Mouse (Mus musculus) midbrain, embryonic 16.5 days (tissue): ENCODE data around the gene Snx29. TPM values are rescaled to one million over a fixed set of nuclear protein-coding genes. Genes with fewer than 3 reads are reported as not detected.
A peak's percentile ranks its signal among the peaks of the same experiment; 100 is the strongest.
"Not testable (repeated sequence)": the region's sequence is repeated elsewhere in the genome, so short reads cannot be mapped to it uniquely, and the experiment has no call there.

Experiments used
- ATAC-seq: fragments of 200-750 bp; cut with Nextera tagmentation; 2 replicates; pipeline ENCODE4 v1.8.0; 2017; ENCODE audit warnings: moderate TSS enrichment
- H3K27ac ChIP-seq: fragments of 300-500 bp; sonication (generic); 2 replicates; pipeline ENCODE4 v1.5.1; 2014; ENCODE audit warnings: mild to moderate bottlenecking, low read length, mixed read lengths
- H3K27me3 ChIP-seq: fragments of 300-500 bp; sonication (generic); 2 replicates; pipeline ENCODE4 v1.6.1; 2014; ENCODE audit warnings: low read depth, low read length, mixed read lengths; ENCODE audit not compliant: control insufficient read depth, insufficient read depth
- H3K36me3 ChIP-seq: fragments of 300-500 bp; sonication (generic); 2 replicates; pipeline ENCODE4 v1.6.1; 2014; ENCODE audit warnings: mild to moderate bottlenecking, low read length, moderate library complexity, mixed read lengths; ENCODE audit not compliant: control insufficient read depth, insufficient read depth
- H3K4me1 ChIP-seq: fragments of 300-500 bp; sonication (generic); 2 replicates; pipeline ENCODE4 v1.6.1; 2014; ENCODE audit warnings: mild to moderate bottlenecking, low read length, mixed read lengths; ENCODE audit not compliant: control insufficient read depth, insufficient read depth
- H3K4me2 ChIP-seq: fragments of 300-500 bp; sonication (generic); 2 replicates; pipeline ENCODE4 v1.6.1; 2014; ENCODE audit warnings: mild to moderate bottlenecking, low read length, mixed read lengths
- H3K4me3 ChIP-seq: fragments of 300-500 bp; sonication (generic); 2 replicates; pipeline ENCODE4 v1.5.1; 2014; ENCODE audit warnings: low read depth, mild to moderate bottlenecking, low read length, moderate library complexity, mixed read lengths
- H3K9ac ChIP-seq: fragments of 300-500 bp; sonication (generic); 2 replicates; pipeline ENCODE4 v1.6.1; 2014; ENCODE audit warnings: low read depth, low read length, mixed read lengths
- H3K9me3 ChIP-seq: fragments of 300-500 bp; sonication (generic); replicated peaks from 2 replicates; pipeline ENCODE4 v1.6.1; 2014; ENCODE audit warnings: mild to moderate bottlenecking, low read length, mixed read lengths; ENCODE audit not compliant: control insufficient read depth, poor library complexity, severe bottlenecking
- WGBS: fragments of 180-500 bp; shearing (Covaris S2); extraction: QIAGEN DNeasy Blood & Tissue Kit; methylation state at CpG from one replicate; pipeline ENCODE4 v1.1.7; 2014; 5-methylcytosine and 5-hydroxymethylcytosine counted together
- polyA plus RNA-seq: library from polyadenylated mRNA; unstranded; fragments of >200 nt; fragmentation: Nextera tagmentation; extraction: Ambion mirVana; gene quantifications from 2 replicates; pipeline ENCODE4 v1.2.1, GENCODE M21; 2015

Gene Snx29
- polyA plus RNA-seq, 1 experiment from 2014 or later = 16.8 TPM

- no peaks in the 10 kb centered on the region for H3K4me1 ChIP-seq
- no peaks in the 10 kb centered on the region for H3K9me3 ChIP-seq
- WGBS = 91% methylated on average over 1 of the region's 1 CpGs
- no peaks in the 10 kb centered on the region; the same call in 1 of the 2 replicates for H3K36me3 ChIP-seq
- no peak overlapping the region for H3K27ac ChIP-seq
- no peak overlapping the region for H3K9ac ChIP-seq
- no peak overlapping the region for H3K4me2 ChIP-seq
- no peaks in the 10 kb centered on the region for H3K27me3 ChIP-seq
- no peak for ATAC-seq
- H3K4me3 ChIP-seq = no peak overlapping the region
Measured at GRCm38 (mm10) chr16:11444626-11445025, 121.9 kb downstream of the Snx29 start.

- 94% methylated on average over 4 of the region's 4 CpGs for WGBS
- H3K27ac ChIP-seq = no peak overlapping the region
Measured at GRCm38 (mm10) chr16:11446977-11447376, 124.3 kb downstream of the Snx29 start.

GRCm38 (mm10) chr16:11447905-11448304 lies 125.2 kb downstream of the Snx29 start:
- no peak for ATAC-seq
- Histone ChIP-seq H3K4me3 (no peak overlapping the region), H3K9ac (no peak overlapping the region), H3K4me2 (no peak overlapping the region), H3K27ac (no peak overlapping the region), H3K9me3 (no peaks in the 10 kb centered on the region), H3K4me1 (no peaks in the 10 kb centered on the region), H3K36me3 (peaks cover 7% of the 10 kb centered on the region), H3K27me3 (no peaks in the 10 kb centered on the region)
- WGBS = 92% methylated on average over 5 of the region's 5 CpGs

More at GRCm38 (mm10) chr16:11446977-11447376, 124.3 kb downstream of the Snx29 start:
- Histone ChIP-seq H3K36me3 (peaks cover 6% of the 10 kb centered on the region), H3K9me3 (no peaks in the 10 kb centered on the region), H3K4me1 (no peaks in the 10 kb centered on the region), H3K4me2 (no peak overlapping the region), H3K27me3 (no peaks in the 10 kb centered on the region), H3K9ac (no peak overlapping the region), H3K4me3 (no peak overlapping the region)
- ATAC-seq = no peak

DNA sequence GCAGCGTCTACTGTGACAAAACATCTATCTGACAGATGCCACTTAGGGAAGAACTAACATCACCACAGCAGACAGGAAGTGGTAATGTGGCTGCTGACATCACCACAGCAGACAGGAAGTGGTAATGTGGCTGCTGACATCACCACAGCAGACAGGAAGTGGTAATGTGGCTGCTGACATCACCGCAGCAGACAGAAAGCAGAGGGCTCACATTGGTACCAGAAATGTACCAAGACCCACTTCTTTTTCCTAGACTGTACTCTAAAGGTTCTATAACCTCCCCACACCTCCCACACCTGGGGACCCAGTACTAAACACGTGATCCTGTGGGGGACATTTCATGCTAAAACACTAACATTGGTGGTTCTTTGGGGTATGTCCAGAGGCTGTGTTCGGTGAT lies 126.0 kb downstream of the Snx29 start:
- not testable (repeated sequence) for H3K27ac ChIP-seq, H3K9me3 ChIP-seq, H3K9ac ChIP-seq, H3K4me1 ChIP-seq, H3K27me3 ChIP-seq, H3K4me3 ChIP-seq, ATAC-seq, H3K4me2 ChIP-seq
- WGBS = 92% methylated on average over 4 of the region's 4 CpGs
- peaks cover 13% of the 10 kb centered on the region for H3K36me3 ChIP-seq

DNA sequence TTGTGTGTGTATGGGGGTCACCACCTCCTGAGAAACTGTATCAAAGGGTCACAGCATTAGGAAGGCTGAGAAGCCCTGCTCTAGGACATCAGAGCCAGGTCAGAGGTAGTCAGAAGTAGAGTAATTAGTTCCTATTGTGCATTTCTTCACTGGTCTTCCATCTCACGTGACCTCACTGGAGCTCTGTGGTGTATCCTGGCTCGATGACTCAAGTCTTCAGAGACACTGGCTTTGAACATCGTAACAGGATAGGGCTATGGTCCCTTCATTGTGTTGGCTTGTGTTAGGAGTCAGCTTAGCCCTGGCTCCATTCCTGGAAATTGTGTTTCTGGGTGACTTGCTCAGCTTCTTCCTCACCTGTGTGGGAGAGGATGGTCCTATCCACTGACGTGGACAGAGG lies 126.6 kb downstream of the Snx29 start:
- 86% methylated on average over 4 of the region's 4 CpGs for WGBS

DNA sequence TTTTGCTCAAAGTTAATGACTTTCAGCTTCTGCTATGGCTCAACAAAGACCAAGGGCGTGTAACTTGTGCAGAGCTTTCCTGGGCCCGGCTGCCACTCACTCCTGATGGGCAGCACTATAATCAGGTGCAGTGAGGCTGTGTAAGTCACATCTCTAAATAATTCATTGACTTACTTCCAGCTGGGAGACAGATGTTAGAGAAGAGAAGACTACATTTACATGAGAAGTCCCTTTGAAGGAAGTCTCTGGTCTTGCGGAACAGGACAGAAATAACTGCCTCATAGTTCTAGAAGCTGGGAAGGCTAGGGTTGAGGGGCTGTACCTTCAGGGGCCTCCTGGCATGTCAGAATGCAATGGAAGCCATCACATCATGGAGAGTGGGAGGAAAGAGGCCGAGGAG lies 127.9 kb downstream of the Snx29 start:
- Histone ChIP-seq H3K4me1 (no peaks in the 10 kb centered on the region), H3K4me2 (no peak overlapping the region), H3K27me3 (no peaks in the 10 kb centered on the region), H3K36me3 (peaks cover 13% of the 10 kb centered on the region), H3K27ac (no peak overlapping the region), H3K9me3 (no peaks in the 10 kb centered on the region; the same call in 1 of the 2 replicates), H3K4me3 (no peak overlapping the region), H3K9ac (no peak overlapping the region)
- peak; percentile 54; the same call in 1 of the 2 replicates for ATAC-seq
- WGBS = 67% methylated on average over 4 of the region's 4 CpGs

More for the DNA sequence above, 126.6 kb downstream of the Snx29 start:
- H3K27ac ChIP-seq = no peak overlapping the region
- no peak overlapping the region for H3K4me2 ChIP-seq
- no peak for ATAC-seq
- H3K9me3 ChIP-seq = no peaks in the 10 kb centered on the region; the same call in 1 of the 2 replicates
- no peak overlapping the region for H3K9ac ChIP-seq
- no peaks in the 10 kb centered on the region for H3K4me1 ChIP-seq
- H3K27me3 ChIP-seq = no peaks in the 10 kb centered on the region
- H3K4me3 ChIP-seq = no peak overlapping the region
- H3K36me3 ChIP-seq = peaks cover 13% of the 10 kb centered on the region

DNA sequence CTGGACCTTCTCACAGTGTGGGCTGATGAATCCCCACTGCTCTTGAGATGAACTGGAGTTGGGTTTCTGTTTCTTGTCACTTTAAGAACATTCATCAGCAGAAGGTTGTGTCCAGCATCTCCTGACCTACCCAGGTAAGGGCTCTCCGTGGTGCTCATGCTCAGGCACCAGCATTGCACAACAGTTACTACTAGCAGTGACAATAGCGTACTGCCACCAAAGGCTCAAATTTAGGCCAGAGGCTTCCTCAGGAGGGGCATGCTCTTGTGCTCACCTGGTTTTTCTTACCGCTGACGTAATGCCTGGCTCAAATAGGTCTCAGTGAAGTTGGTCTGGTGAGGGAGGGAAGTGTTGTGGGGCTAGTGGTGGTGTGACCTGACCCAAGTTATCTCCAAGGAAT lies 132.2 kb downstream of the Snx29 start:
- no peak overlapping the region for H3K9ac ChIP-seq
- H3K27me3 ChIP-seq = no peaks in the 10 kb centered on the region
- no peaks in the 10 kb centered on the region; the same call in 1 of the 2 replicates for H3K9me3 ChIP-seq
- 95% methylated on average over 4 of the region's 4 CpGs for WGBS
- no peak overlapping the region for H3K4me3 ChIP-seq
- no peaks in the 10 kb centered on the region for H3K4me1 ChIP-seq
- peaks cover 13% of the 10 kb centered on the region for H3K36me3 ChIP-seq
- ATAC-seq = no peak
- H3K4me2 ChIP-seq = no peak overlapping the region
- no peak overlapping the region for H3K27ac ChIP-seq

DNA sequence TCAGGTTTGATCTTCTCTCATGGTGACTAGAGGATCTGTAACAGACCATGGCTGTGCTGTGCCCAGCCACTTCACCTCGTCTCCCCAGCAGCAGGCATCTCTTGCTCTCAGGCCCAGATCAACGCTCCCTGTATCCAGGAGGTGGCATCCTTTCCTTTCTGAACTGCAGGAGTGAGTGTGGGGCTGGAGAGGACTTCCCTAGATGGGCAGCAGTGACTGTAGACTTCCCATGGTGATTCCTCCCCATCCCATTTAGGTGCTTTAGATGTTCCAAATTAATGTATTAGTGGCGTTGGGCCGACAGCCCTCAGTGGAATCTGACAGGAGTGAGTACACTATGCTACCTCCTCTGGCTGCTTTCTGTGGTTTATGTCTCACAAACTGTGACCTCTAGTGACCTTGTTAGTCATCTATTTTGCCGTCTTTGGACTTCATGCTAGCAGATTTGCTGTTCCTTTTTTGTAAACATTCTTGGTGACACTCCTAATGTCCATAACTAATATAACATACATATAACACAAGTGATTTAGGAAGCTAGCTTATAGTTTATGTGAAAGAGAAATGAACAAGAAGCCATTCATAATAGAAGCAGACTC lies 132.9 kb downstream of the Snx29 start:
- H3K4me2 ChIP-seq = no peak overlapping the region
- ATAC-seq = no peak
- H3K9me3 ChIP-seq = no peaks in the 10 kb centered on the region; the same call in 1 of the 2 replicates
- 84% methylated on average over 5 of the region's 5 CpGs for WGBS
- H3K4me1 ChIP-seq = no peaks in the 10 kb centered on the region
- H3K27me3 ChIP-seq = no peaks in the 10 kb centered on the region
- no peak overlapping the region for H3K4me3 ChIP-seq
- peaks cover 13% of the 10 kb centered on the region for H3K36me3 ChIP-seq
- no peak overlapping the region for H3K27ac ChIP-seq
- H3K9ac ChIP-seq = no peak overlapping the region

GRCm38 (mm10) chr16:11456141-11456645 lies 133.5 kb downstream of the Snx29 start:
- Histone ChIP-seq H3K27ac (no peak overlapping the region), H3K4me3 (no peak overlapping the region), H3K27me3 (no peaks in the 10 kb centered on the region), H3K4me2 (no peak overlapping the region), H3K36me3 (peaks cover 12% of the 10 kb centered on the region), H3K9ac (no peak overlapping the region), H3K4me1 (no peaks in the 10 kb centered on the region), H3K9me3 (no peaks in the 10 kb centered on the region; the same call in 1 of the 2 replicates)
- 93% methylated on average over 5 of the region's 5 CpGs for WGBS
- ATAC-seq = no peak
